Mouse (Mus musculus) megakaryocyte-erythroid progenitor cell, adult 5-6 weeks (primary cell): ENCODE results near the gene Stpg2. TPM values are rescaled to one million over a fixed set of nuclear protein-coding genes. Genes with fewer than 3 reads are reported as not detected.
"Not testable (repeated sequence)": the region's sequence is repeated elsewhere in the genome, so short reads cannot be mapped to it uniquely, and the experiment has no call there.

Source experiments
- ATAC-seq: replicated peaks from 2 replicates; pipeline ENCODE4 v1.8.0; 2016; ENCODE audit warnings: mild to moderate bottlenecking, inconsistent platforms; ENCODE audit not compliant: severe bottlenecking, poor library complexity, low FRiP score, low TSS enrichment
- total RNA-seq, 2 experiments: library from RNA; stranded (forward) in 1 of 2; stranded (reverse) in 1 of 2; fragments of 200-1000, 215-1000 nt in 1 of 2; fragments of >200 nt in 1 of 2; fragmentation: Nextera tagmentation in 1 of 2; gene quantifications; 2 replicates each; pipeline ENCODE4 v1.2.3; 2014 to 2017

The Stpg2 gene
- total RNA-seq, 2 experiments from 2014 or later: not detected

DNA sequence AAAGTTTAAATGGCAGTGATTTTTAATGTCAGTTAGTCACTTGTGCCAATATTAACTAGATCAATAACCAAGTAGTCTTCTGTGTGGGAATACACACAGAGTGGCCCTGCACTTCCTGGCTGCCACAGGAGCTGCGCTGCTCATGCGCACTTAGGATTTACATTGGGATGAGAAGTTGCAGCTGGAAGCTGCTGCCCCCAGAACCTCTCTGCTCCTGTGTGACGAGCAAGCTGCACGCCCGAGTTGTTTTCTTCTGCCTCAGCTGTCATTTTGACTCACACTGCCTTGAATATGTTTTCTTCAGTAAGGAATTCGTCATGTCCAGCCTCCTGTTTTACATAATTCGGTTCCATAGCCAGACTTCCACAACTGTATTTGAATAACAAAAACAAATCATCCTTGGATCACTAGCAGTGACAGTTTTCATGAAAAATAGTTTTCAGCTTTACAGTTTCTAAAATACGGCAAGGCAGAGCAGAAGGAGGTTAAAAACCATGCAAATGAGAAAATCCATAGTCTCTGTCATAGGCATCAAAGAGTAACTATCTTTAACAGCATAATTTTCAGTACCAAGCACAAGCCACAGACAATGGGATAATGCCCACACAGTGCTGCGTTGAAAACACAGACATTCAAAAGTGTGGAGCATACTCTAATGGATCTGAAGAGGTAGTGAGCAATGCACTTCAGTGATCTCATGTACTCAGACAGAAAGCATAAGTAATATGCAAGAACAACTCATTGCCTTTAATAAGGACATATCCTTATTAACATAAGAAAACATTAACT lies 191.8 kb downstream of the Stpg2 start:
- ATAC-seq: no peak

DNA sequence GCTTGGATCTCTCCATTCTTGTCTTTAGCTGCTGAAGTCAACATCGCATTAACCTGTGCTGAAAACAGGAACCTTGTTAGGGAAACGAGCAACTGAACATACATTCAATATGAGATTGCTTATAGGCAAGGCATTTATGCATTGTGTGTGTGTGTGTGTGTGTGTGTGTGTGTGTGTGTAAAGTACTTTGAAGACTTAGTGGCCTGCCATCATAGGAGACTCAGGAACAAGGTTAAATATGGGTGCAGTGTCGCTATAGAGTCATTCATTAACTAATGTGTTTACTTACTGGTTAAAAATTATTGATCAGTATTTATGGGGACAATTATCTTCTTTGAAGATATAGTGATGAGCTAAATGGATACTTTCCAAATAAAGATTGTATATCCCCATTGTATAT lies 199.2 kb downstream of the Stpg2 start:
- ATAC-seq: no peak

DNA sequence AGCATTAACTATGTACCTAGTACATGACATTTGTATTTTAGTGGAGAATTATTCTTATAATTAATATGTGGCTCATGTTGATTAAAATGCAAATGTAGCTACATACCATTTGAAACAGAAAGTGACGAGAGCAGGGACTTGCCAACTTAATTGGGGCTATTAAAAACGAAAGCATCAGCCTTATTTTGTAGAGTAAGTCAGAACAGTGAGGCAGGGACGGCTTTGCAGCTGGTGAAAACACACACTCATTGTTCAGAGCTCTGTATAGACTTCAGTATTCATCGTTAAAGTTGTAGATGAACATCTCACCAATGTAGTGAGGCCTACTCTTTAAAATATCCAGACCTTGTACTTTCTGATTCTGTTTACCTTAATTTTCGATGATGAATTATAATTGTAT lies 213.6 kb downstream of the Stpg2 start:
- no peak for ATAC-seq

- ATAC-seq: no peak
These were observed 236.7 kb downstream of the Stpg2 start for GRCm38 (mm10) chr3:139442170-139442569.

- ATAC-seq: no peak
These were observed 290.4 kb downstream of the Stpg2 start for GRCm38 (mm10) chr3:139495939-139496338.

DNA sequence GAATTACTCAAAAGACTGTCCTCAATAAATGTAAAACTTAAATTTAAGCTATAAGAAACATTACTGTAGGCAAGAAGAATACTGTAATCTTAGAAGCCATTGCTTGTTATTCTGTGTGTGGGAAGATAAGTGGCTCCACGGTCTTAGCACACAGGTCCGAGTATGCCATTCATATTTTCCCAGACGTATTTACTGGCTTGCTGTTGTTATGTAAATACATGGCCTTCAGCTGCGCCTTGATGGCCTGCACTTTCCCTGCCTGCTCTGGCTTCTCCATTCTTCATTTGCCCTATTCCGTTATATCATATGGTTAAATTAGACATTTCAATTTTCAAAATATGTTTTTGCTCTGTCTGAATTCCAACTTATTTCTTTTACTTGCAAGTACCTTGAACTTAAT lies 296.7 kb downstream of the Stpg2 start:
- ATAC-seq: no peak

- no peak for ATAC-seq
These were observed 303.9 kb downstream of the Stpg2 start for GRCm38 (mm10) chr3:139509275-139509985.

DNA sequence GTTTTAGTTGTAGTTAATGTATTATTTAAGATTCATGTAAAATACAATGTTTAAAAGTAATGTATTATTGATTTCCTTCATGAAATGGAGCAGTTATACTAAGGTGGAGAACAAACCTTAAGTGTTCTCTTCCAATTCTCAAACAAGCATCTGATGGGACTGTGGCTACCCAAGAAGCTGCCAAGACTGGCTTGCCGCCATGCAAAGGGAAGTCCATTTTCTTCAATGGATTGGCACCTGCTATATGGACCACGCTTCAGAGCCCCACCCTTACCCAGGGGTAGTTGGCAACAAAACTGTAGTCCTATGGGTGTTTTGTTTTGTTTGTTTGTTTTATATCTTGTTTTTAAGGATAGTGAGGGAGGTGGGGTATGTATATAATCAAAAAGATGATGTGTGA lies 373.0 kb downstream of the Stpg2 start:
- ATAC-seq: no peak

DNA sequence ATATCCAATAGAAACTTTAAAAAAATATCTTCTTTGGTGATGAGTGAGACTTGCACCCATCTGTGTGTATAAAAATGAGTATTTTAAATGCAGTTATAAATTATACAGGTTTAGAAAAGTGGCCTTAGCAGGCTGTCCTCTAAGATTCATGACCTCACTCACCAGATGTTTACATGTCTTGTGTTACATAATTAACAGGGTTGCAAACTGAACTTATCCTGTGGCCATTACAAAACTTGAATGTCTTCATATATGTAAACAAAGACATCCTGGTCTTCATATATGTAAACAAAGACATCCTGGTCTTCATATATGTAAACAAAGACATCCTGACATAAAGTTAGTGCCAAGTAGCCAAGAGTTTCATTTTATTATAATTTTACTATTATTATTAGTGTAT lies 375.8 kb downstream of the Stpg2 start:
- no peak for ATAC-seq

DNA sequence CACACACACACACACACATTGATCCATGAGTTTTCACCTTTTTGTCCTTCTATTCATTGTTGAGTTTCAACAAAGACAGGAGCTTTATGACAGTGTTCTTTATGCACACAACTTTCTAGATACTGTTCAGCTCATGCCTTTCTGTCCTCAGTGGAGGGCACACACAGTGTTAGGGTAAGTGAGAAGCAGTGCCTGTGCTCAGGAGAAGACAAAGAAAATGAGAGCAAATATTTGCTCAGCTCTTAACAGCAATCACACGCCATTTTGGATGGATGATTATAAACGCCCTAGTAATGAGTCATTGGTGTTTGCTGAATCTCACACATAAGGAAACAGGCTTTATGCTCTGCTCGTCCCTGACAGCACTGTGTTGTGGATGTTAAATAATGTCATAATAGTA lies 394.0 kb downstream of the Stpg2 start:
- no peak for ATAC-seq

GRCm38 (mm10) chr3:139608267-139608666 lies 402.8 kb downstream of the Stpg2 start:
- ATAC-seq: not testable (repeated sequence)

GRCm38 (mm10) chr3:139614641-139615040 lies 409.1 kb downstream of the Stpg2 start:
- ATAC-seq: no peak

GRCm38 (mm10) chr3:139615791-139616190 lies 410.3 kb downstream of the Stpg2 start:
- ATAC-seq: no peak

DNA sequence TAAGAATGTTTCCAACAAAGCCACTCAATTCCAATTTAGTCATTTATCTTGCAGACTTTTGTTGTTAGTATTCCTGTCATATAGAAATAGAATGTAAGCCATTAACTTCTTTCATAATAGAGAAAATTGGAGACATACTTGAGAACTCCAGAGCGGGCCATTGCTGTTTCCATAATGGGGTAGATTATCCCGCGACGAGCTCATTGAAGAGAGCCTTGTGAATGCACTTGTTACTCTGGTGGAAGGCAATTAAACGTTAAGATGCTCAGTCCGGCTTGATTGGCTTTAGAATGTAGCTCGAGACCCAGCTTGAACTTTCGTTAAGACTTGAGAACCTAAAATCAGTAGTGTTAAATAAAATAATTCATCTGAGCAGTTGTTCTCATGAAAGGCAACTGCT lies 432.4 kb downstream of the Stpg2 start:
- ATAC-seq: no peak

GRCm38 (mm10) chr3:139651505-139651904 lies 446.0 kb downstream of the Stpg2 start:
- no peak for ATAC-seq

DNA sequence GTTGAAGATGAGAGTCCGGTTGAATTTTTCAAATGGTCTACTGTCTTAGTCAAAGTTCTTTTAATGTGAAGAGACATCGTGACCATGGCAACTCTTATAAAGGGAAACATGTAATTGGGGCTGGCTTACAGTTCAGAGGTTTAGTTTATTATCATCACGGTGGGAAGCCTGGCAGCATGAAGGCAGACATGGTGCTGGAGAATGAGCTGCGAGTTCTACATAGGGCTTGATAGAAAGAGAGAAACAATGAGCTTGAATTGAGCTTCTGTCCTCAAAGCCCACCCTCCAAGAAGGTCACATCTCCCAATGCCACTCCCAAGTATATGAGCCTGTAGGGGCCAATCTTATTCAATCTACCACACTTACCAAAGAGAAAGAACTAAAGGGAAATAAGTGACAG lies 453.9 kb downstream of the Stpg2 start:
- no peak for ATAC-seq

GRCm38 (mm10) chr3:139662241-139662640 lies 456.7 kb downstream of the Stpg2 start:
- ATAC-seq: no peak

GRCm38 (mm10) chr3:139663712-139664245 lies 458.3 kb downstream of the Stpg2 start:
- no peak for ATAC-seq

DNA sequence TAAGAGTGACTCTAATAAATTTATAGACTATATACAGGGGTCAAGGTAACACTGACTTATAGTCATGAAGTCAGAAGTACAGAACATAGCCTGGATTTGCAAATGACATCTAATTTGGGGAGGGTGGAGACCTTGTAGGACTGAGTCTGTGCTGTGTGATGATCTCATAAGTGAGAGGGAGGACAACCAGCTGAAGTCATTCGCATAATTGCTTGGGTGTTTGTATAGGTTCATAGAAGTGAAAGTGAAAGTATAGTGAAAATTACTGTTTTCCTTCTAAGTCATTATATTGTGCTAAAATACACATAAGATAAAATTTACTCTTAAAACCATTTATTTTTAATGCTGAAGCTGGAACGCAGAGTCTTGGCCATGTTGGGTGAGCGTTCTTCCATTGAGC lies 459.6 kb downstream of the Stpg2 start:
- ATAC-seq: no peak

DNA sequence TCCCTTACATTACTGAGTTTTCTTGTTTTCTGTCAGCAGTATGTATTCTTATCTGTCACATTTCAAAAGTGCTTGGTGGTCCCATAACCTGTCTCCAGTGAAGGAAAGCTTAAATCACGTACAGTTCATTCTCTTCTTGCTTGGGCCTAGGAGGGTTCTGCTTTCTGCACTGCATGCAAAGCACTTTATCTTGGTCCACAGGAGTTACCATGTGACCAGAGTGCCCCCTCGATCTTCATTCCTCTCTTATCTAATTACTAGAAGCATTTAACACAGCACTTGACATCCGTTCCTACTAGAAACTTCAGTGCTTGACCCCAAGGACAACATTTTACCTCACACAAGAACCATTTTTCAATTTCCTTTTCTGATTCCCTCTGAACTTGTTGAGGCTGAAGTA lies 470.7 kb downstream of the Stpg2 start:
- no peak for ATAC-seq

DNA sequence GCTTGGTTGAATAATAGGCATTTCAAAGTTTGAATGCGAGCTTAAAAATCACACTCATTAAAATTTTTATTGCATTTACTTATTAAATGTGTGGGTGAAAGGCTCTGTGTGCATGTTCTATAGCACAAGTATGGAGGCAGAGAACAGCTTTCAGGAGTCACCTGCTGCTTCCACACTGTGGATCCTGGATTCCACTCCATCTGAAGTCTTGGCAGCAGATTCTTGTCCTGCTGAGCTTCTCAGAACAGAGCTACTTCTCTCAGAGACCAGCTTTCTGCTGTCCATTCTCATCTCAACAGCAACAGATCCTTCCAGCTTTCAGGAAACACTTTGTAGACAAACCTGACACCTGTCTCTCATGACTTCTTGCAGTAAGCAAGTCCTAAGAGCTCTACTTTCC lies 471.2 kb downstream of the Stpg2 start:
- ATAC-seq: no peak
